Comparison of ENCODE assay signal across 26 mouse cellular contexts in the genomic region with DNA sequence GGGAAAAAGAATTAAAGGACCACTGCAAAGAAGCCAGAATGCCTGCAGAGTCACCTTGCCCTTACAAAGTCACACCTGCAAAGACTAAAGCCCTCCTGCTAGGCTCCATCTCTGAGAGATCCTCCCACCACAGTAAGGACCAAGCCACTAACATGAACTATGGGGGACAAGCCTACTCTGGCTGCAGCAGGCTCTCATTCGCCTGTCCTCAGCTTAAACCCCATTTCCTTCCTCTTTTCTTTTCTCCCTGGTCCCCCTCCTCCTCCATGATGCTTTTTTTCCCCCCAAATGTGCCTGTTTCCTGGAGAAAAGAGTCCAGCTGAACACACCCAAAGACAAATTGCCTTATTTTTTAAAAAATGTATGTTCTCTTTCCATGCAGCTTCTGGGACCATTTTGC. TPM values are rescaled to one million over a fixed set of nuclear protein-coding genes. Genes with fewer than 3 reads are reported as not detected.
DNase-seq lines count a peak whose midpoint lies in the region; ATAC-seq and TF ChIP-seq lines count a peak whose summit lies in the region.
"Had no signal": no experiment of that assay in that cellular context is flagged by ENCODE, and none has a peak within 500 bp of the region (broad histone marks: within the 10 kb centered on the region; RNA-seq: fewer than 3 reads in every experiment).

No protein-coding gene starts in this region.

- WGBS in heart, postnatal 0 days = 82% methylated on average over 1 of the region's 1 CpGs

- H3K4me1 ChIP-seq in heart, postnatal 0 days (ENCODE audit: control insufficient read depth, insufficient read depth) = peaks cover 60% of the 10 kb centered on the region
- H3K4me1 ChIP-seq: hindbrain, embryonic 13.5 days; midbrain, embryonic 12.5 days had no signal

- H3K4me3 ChIP-seq in heart, postnatal 0 days (ENCODE audit: low read depth, low read length) = no peak overlapping the region
- H3K4me3 ChIP-seq: embryonic facial prominence, embryonic 15.5 days; heart, embryonic 12.5 days; hindbrain, embryonic 13.5 days; left cerebral cortex, adult 2 months; limb, embryonic 15.5 days; lung, embryonic 15.5 days; midbrain, embryonic 12.5 days; stomach, embryonic 15.5 days had no signal

- no peaks in the 10 kb centered on the region for H3K27me3 ChIP-seq in heart, postnatal 0 days (ENCODE audit: control insufficient read depth, insufficient read depth, low read length)
- H3K27me3 ChIP-seq: embryonic facial prominence, embryonic 15.5 days; heart, embryonic 12.5 days; hindbrain, embryonic 13.5 days; limb, embryonic 15.5 days; lung, embryonic 15.5 days; midbrain, embryonic 12.5 days; stomach, embryonic 15.5 days had no signal

- H3K27ac ChIP-seq in heart, postnatal 0 days (ENCODE audit: low read depth) = peak overlapping the region; percentile 75
- H3K27ac ChIP-seq: embryonic facial prominence, embryonic 15.5 days; hindbrain, embryonic 13.5 days; kidney, postnatal 0 days; left cerebral cortex, adult 2 months; limb, embryonic 15.5 days; liver, embryonic 14.5 days; midbrain, embryonic 12.5 days; stomach, embryonic 15.5 days had no signal

- H3K4me2 ChIP-seq in heart, postnatal 0 days (ENCODE audit: low read depth, low read length) = no peak overlapping the region; the same call in 1 of the 2 replicates
- H3K4me2 ChIP-seq: embryonic facial prominence, embryonic 15.5 days; heart, embryonic 12.5 days; hindbrain, embryonic 13.5 days; limb, embryonic 15.5 days; lung, embryonic 15.5 days; midbrain, embryonic 12.5 days; stomach, embryonic 15.5 days had no signal

- H3K9me3 ChIP-seq in heart, postnatal 0 days (replicated peaks; ENCODE audit: control insufficient read depth, low read length) = no peaks in the 10 kb centered on the region
- H3K9me3 ChIP-seq: embryonic facial prominence, embryonic 15.5 days; heart, embryonic 12.5 days; hindbrain, embryonic 13.5 days; limb, embryonic 15.5 days; lung, embryonic 15.5 days; midbrain, embryonic 12.5 days; stomach, embryonic 15.5 days had no signal

- intact Hi-C loops in heart, postnatal 10 days (cut with DNase I) = no loop called here

- peak; percentile 84 for DNase-seq in heart, adult 11 months
- DNase-seq in heart, postnatal 10 days = no peak
- no peak for DNase-seq in heart, postnatal 0 days (ENCODE audit: low spot score)
- no peak for DNase-seq in heart, adult 8-10 months (ENCODE audit: low spot score)
- no peak for DNase-seq in adrenal gland, postnatal 4 days (ENCODE audit: low spot score in 2 of 2)
- DNase-seq in urinary bladder, postnatal 10 days (ENCODE audit: low spot score) = no peak
- DNase-seq: adrenal gland, adult 8-10 months; cerebellum, adult 2 months; cerebellum, postnatal 36 days; gastrocnemius, postnatal 10 days; kidney, adult 2 months; layer of hippocampus, adult 9-11 months; lung, postnatal 4 days; thymus, postnatal 36 days had no signal

- TF ChIP-seq EP300 in heart, postnatal 0 days (IDR thresholded peaks at IDR 0.05; ENCODE audit: low read depth) = no peak

- TF ChIP-seq CTCF in heart, postnatal 0 days (IDR thresholded peaks at IDR 0.05; ENCODE audit: low read depth) = no peak

- no peak overlapping the region for H3K9ac ChIP-seq in heart, postnatal 0 days (replicated peaks; ENCODE audit: low read depth, low read length)
- H3K9ac ChIP-seq: embryonic facial prominence, embryonic 15.5 days; heart, embryonic 12.5 days; hindbrain, embryonic 13.5 days; limb, embryonic 15.5 days; liver, embryonic 14.5 days; lung, embryonic 15.5 days; midbrain, embryonic 12.5 days; stomach, embryonic 15.5 days had no signal

- ATAC-seq in heart, postnatal 0 days (ENCODE audit: insufficient read depth, low read depth) = no peak
- peak; percentile 70 to 79 for ATAC-seq in hematopoietic stem cell, adult 5-6 weeks (replicated peaks in 1 of 2; ENCODE audit: insufficient read depth in 1 of 2, low FRiP score in 2 of 2, low TSS enrichment in 1 of 2, low read depth in 1 of 2, poor library complexity in 2 of 2, severe bottlenecking in 2 of 2)
- ATAC-seq: forebrain, embryonic 14.5 days had no signal

- H3K36me3 ChIP-seq in heart, postnatal 0 days (replicated peaks; ENCODE audit: control insufficient read depth, insufficient read depth, low read length) = no peaks in the 10 kb centered on the region
- H3K36me3 ChIP-seq: embryonic facial prominence, embryonic 15.5 days; heart, embryonic 12.5 days; hindbrain, embryonic 13.5 days; limb, embryonic 15.5 days; lung, embryonic 15.5 days; midbrain, embryonic 12.5 days; stomach, embryonic 15.5 days had no signal

RNA-seq across cellular contexts. Expression of a gene that starts 21.5 kb away (rescaled TPM):
- total RNA-seq in heart, postnatal 10 days (2021) = 10 to 100 TPM; 54.5 to 54.6 TPM
- total RNA-seq in heart, postnatal 0 days (2014; rRNA removed; ENCODE audit: low replicate concordance) = 33.3 and 37.8 TPM in 2 replicates
- polyA plus RNA-seq in heart, postnatal 0 days (2015; fragmentation: Nextera tagmentation; extraction: Ambion mirVana) = 23.6 and 25.5 TPM in 2 replicates
- total RNA-seq in heart, adult 8-10 months (2022) = 10 to 100 TPM; 48.4 to 53.0 (median 51.7) TPM
- total RNA-seq in hematopoietic stem cell, adult 5-6 weeks (2017) = 14.6 and 16.4 TPM in 2 replicates
- 10 to 100 TPM; 43.6 to 48.4 TPM for total RNA-seq in adrenal gland, postnatal 4 days (2021)

RNA-seq across cellular contexts. Expression of a gene that starts 52.9 kb away (rescaled TPM):
- 10 to 100 TPM; 15.6 to 16.0 TPM for total RNA-seq in heart, postnatal 10 days (2021)
- 13.8 and 15.1 TPM in 2 replicates for total RNA-seq in heart, postnatal 0 days (2014; rRNA removed; ENCODE audit: low replicate concordance)
- 13.3 and 14.9 TPM in 2 replicates for polyA plus RNA-seq in heart, postnatal 0 days (2015; fragmentation: Nextera tagmentation; extraction: Ambion mirVana)
- total RNA-seq in heart, adult 8-10 months (2022) = 10 to 100 TPM; 10.3 to 11.9 (median 11.1) TPM
- 17.9 and 23.5 TPM in 2 replicates for total RNA-seq in hematopoietic stem cell, adult 5-6 weeks (2017)
- 10 to 100 TPM; 24.4 to 25.3 TPM for total RNA-seq in adrenal gland, postnatal 4 days (2021)
